In genomic region chr2:20547686-20548624, GRCm38 (mm10) we compare ENCODE assay signal across 9 mouse cellular contexts.
A peak's percentile ranks its signal among the peaks of the same experiment; 100 is the strongest.
DNase-seq lines count a peak whose midpoint lies in the region; ATAC-seq lines count a peak whose summit lies in the region.
"Had no signal": no experiment of that assay in that cellular context is flagged by ENCODE, and none has a peak within 500 bp of the region (broad histone marks: within the 10 kb centered on the region; RNA-seq: fewer than 3 reads in every experiment).

No protein-coding gene starts in this region.

- peaks cover 32% of the 10 kb centered on the region for H3K4me1 ChIP-seq in hindbrain, embryonic 10.5 days (replicated peaks)
- no peaks in the 10 kb centered on the region for H3K4me1 ChIP-seq in liver, embryonic 15.5 days (replicated peaks)

- no peak overlapping the region for H3K27ac ChIP-seq in hindbrain, embryonic 10.5 days
- no peak overlapping the region for H3K27ac ChIP-seq in liver, embryonic 15.5 days (replicated peaks)

- H3K9ac ChIP-seq in liver, embryonic 15.5 days: no peak overlapping the region

- H3K27me3 ChIP-seq in hindbrain, embryonic 10.5 days (ENCODE audit: insufficient read depth, poor library complexity, severe bottlenecking): no peaks in the 10 kb centered on the region
- no peaks in the 10 kb centered on the region for H3K27me3 ChIP-seq in liver, embryonic 15.5 days
- H3K27me3 ChIP-seq: Patski had no signal

- H3K9me3 ChIP-seq in hindbrain, embryonic 10.5 days: no peaks in the 10 kb centered on the region
- H3K9me3 ChIP-seq in liver, embryonic 15.5 days (replicated peaks): no peaks in the 10 kb centered on the region

- 18% methylated on average over 18 of the region's 18 CpGs for whole genome bisulfite sequencing in hindbrain, embryonic 10.5 days
- 38% methylated on average over 18 of the region's 18 CpGs for WGBS in liver, embryonic 15.5 days (ENCODE audit: insufficient replicate concordance)

- peak overlapping the region; percentile 35 for H3K4me3 ChIP-seq in hindbrain, embryonic 10.5 days
- peak overlapping the region; percentile 11 for H3K4me3 ChIP-seq in liver, embryonic 15.5 days (replicated peaks)

- DNase-seq in kidney, adult 9 months: peak; percentile 43
- DNase-seq in kidney, adult 18-20 months: no peak
- DNase-seq in hindbrain, embryonic 10.5 days (ENCODE audit: low spot score): no peak
- peak; percentile 44 for DNase-seq in retina, postnatal 1 day
- no peak for DNase-seq in thymus, postnatal 25 days
- no peak for DNase-seq in gastrocnemius, postnatal 4 days (ENCODE audit: low spot score in 2 of 2)
- DNase-seq in adrenal gland, postnatal 4 days (ENCODE audit: low spot score in 2 of 2): no peak

- ATAC-seq in liver, embryonic 15.5 days (ENCODE audit: insufficient read depth): no peak
- ATAC-seq: Patski had no signal

- H3K4me2 ChIP-seq in liver, embryonic 15.5 days: peak overlapping the region; percentile 31

- H3K36me3 ChIP-seq in hindbrain, embryonic 10.5 days: no peaks in the 10 kb centered on the region
- no peaks in the 10 kb centered on the region for H3K36me3 ChIP-seq in liver, embryonic 15.5 days (replicated peaks)

Comparison
In these comparisons a context has a peak if more than half of its experiments do, and no peak if none do; other contexts are left out.
1. DNase-seq: peak in kidney, adult 9 months (single experiment) and retina, postnatal 1 day (single experiment); none in kidney, adult 18-20 months (single experiment), hindbrain, embryonic 10.5 days (single experiment), thymus, postnatal 25 days (single experiment), gastrocnemius, postnatal 4 days (0 of 2) and adrenal gland, postnatal 4 days (0 of 2).